Mouse (Mus musculus): Measurements from ENCODE around the gene Rcc1.
A peak's percentile ranks its signal among the peaks of the same experiment; 100 is the strongest.

The Rcc1 gene

DNA sequence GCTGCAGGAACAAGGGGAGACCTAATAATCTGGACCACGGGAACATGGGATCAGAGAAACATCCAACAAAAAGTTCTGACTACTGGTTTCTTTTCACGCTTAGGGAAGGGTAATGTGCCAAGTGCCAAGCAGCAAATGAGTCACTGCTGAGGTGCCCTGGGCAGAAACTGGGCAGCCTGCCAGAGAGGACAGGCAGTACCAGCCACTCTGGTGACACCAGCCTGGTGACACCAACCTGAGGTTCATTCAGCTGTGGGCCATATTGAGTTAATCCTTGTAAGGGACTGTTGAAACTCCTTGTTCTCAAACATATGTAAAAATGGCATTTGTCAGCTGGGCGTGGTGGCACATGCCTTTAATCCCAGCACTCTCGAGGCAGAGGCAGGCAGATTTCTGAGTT, 1.2 kb upstream of the Rcc1 start:
- DNase-seq = no peak

DNA sequence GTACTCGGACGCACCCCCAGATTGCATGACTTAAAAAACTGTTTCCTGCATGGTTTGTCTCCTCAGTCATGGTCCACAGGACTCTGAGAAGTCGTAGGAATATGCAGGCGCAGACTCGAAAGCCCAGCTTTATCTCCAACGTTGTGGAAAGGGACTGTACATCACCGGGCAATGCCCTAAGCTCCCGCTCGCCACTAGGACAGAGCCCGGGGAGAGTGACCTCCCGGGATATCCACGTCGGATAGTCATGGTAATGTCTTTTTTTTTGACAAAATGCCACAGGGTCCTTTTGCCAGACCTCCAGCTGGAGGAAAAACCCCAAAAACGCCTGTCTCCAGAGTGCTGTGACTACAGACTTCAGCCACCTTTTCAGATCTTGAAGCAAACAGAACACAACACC, 666 bp downstream of the Rcc1 start:
- DNase-seq = no peak

DNA sequence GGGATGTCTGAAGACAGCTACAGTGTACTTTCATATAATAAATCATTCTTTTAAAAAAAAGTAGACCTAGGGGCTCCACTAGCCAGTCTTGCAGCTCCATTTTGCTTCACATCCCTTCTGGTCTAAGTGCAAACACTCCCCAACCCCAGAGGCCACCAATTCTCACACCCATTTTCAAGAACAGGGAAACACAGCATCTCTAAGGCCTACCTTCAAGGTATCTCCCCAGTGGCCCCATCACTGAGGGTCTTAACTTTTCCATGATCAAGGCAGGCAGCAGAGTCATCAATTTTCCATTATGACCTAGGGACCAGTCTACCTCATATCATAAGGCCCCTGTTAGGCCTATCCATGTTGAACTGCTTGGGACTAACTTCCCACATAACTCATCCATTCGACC, 2.0 kb downstream of the Rcc1 start:
- DNase-seq = no peak

DNA sequence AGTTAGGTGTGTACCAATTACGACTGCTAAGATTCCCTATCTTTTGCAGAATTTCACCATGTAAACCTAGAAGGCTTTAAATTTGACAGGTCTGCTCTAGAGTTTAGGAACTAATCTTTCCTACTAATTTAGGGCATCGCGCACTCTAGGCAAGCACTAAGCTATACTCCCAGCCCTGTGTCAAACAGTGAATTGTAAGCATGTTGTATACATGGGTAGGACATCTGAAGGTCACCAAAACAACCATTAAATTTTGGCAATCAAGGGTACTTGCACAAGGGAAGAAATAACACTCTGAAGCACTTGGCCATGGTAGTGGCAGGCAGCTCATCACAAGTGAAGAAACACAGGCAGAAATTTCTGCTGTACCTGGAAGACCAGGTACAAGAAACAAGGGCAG, 2.6 kb downstream of the Rcc1 start:
- no peak for DNase-seq

DNA sequence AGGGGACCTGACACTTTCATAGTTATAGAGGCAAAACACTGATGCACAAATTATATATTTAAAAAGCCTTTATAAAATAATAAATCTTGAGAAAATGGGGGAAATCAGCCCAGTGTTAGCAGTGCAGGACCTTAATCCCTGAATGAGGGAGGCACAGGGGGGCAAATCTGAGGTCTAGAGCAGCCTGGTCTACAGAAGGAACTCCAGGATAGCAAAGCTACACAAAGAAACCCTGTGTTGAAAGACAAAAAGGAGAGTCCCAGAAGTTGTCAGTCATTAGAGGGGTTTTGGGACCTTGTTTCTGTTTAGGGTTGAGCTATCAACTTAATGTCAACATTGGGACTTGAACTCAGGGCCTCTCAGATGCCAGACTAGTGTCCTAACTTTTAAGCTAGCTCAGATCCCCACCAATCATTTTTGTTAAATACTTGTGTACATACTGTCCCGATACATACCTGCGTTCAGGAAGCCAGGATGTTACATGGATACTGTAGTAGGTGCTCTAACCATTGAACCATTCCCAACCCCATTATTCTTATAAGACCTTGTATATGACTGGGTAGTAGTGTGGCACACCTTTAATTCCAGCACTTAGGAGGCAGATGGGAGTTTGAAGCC, 3.2 kb downstream of the Rcc1 start:
- DNase-seq = no peak

DNA sequence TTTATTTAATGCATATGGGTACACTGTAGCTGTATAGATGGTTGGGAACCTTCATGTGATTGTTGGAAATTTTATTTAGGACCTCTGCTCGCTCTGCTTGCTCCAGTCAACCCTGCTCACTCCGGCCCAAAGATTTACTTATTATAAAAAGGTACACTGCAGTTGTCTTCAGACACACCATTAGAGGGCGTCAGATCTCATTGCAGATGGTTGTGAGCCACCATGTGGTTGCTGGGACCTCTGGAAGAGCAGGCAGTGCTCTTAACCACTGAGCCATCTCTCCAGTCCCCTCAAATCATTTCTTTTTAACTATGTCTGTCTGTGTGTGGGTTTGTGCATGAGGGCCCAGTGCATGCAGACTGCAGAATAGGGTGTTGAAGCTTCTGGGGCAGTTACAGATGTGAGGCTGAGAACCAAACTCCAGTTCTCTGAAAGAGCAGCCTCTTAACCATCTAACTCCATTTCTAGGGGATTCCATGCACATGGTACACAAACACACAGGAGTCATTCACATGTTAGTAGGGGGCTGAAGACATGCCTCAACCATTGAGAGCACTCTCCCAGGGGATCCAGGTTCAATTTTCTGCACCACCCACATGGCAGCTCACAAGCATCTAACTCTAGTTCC, 3.8 kb downstream of the Rcc1 start:
- no peak for DNase-seq

DNA sequence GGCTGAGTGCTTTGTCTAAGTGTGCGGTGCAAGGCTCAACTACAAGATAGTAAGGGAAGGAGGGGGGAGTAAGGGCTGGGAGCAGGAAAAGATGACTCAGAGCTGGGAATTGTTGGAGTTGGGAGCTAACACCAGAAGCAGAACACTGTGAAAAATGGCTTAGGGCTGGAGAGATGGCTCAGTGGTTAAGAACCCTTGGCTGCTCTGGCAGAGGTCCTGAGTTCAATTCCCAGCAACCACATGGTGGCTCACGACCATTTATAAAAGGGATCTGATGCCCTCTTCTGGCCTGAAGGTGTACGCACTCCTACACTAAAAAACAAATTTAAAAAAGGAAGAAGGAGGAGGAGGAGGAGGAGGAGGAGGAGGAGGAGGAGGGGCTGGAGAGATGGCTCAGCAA, 6.7 kb downstream of the Rcc1 start:
- no peak for DNase-seq

DNA sequence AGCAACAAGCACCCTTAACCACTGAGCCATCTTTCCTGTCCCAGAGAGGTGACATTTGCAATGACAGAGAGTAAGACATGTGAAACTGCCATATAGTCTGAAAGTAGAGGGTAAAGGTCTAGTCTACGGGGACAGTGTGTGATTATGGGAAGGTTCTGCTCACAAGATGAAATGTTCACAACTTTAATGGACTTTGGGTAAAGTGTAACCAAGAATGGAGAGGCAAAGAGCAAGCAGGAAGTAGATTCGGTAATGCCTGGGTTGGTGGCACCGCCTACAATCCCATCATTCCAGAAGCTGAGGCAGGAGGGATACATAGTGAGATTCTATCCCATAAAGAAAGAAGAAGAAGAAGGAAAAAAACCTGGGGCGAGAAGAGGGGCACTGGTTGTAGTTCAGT, 7.1 kb downstream of the Rcc1 start:
- DNase-seq = no peak

DNA sequence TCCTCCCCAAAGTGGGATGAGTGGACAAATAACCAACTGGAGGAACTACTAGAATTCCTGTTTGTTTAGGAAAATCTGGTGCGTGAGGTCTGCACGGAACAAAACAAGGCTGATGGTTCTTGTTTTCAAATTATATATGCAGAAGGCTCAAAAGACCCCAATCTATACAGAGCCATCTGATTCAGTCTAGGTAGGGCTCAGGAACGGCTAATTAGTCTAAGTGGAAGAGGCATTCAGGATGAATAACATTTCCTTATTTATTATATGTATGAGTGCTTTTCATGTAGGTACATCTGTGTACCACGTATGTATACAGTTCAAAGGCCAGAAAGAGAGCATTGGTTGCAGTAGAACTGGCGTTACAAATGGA, 7.6 kb downstream of the Rcc1 start:
- no peak for DNase-seq

DNA sequence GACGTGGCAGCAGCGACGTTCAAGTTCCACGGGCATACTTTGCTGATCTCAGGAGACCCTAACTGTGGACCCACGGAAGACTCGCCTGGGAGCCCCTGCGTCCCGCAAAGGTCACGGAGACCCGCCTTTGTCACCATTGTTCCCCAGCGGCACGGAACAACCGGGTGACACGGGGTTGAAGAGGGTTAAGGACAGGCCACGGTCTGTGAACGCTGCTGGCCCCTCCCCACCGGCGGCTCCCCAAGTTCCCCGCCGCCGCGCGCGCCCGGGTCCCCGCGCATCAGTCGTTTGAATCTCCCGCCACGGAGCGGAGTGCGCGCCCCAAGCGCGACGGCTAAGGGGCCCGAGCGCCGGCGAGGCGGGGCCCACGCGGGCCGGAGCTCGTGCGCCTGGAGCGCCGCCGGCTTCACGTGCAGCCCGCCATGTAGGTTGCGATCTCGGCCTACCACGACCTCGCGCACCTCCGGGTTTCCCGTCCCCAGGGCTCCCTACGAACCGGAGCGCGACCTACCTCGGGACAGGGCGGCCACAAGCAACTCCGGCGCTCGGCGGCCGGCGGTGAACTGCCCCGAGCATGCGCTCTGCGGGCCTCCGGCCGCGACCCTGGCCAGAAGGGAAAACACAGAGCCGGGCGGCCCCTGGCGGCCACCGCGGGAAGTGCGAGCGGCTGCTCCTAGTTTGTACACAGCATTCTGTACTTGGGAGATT, 8.1 kb downstream of the Rcc1 start:
- peak; percentile 92 for DNase-seq

DNA sequence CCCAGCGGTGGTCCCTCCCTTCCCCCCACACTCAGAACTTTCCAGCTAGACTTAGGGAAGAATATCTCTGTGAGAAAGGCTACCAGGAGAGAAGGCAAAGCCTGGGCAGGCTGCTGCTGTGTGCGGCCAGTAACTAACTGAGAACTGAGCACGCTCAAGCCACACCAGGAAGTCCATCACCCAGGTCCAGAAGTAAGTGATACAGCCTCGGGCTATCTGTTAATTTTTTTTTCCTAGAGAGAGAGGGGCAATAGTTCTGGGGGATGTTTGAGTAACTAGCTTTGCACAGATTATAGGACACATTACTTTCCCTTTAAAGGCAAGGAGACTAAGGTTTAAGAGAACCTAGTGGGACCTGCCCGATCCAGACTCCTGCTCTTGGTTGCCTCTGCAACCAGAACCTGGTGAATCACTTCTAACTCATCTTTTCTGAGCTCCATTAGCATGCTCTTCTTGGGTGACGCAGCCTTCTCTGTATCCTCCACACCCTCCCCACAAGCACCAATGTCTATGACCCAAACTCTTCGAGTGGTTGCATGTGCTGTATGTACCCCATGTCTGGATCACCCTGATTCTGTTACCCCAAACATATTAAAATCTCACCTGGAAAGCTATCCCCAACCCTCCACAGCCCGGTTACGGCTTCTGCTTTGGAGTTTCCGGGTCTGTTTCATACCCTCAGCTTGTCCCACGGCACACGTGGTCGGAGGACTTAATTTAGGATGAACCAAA, 8.8 kb downstream of the Rcc1 start:
- DNase-seq = peak; percentile 15

DNA sequence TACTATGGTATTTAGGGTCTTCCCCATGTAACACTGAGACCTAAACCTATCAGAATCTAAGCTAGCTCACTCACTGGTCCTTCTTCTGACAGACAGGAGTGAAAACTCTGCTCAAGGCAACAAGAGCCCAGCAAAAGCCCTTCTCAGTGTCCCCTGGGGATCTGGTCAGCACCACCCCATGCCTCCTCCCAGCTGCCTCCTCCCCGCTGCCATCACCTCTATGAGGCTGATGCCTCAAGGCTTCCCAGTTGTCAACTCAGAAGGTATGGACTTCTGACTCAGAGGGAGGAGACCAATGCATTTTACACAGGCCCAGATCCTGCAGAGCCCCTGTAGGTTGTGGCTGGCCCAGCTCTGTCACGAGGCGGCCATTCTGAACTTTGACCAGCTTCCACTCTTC, 12.0 kb downstream of the Rcc1 start:
- no peak for DNase-seq

DNA sequence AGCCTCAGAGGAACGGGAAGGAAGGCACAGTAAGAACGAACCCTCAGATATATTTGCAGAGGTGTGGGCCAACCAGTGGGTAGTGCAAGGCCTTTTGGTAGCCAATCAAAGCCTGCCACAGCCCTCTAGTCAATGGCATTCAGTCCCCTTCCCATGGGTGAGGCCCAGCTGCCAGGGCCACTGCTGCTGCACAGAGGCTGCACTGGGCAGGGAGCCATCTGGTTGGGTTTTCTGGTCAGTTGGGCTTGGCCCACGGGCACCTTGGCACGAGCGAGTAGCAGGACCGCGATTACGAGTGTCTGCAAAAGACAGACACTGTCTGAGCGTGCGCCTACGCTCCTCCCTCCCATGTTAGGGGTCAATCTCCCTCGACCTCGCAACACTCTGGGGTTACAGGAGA, 14.5 kb downstream of the Rcc1 start:
- DNase-seq = peak; percentile 39

DNA sequence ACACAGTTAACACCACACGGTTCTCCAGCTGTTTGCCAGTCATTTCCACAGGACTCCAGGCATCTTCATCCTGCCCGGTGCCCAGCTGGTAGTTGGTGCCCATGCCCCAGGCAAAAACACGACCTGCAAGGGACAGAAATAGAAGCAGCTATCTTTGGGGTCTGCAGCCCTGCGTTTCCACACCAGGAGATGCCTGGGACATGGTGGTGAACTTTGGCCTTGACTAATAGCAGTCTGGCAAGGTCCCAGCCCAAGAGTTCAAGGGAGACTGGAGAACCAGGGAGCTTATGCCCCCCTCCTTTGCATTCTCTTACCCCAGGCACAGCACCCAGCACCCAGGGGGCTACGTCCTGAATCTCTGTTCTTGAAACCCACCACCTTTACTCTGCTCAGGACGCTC, 20.5 kb downstream of the Rcc1 start:
- DNase-seq = no peak

DNA sequence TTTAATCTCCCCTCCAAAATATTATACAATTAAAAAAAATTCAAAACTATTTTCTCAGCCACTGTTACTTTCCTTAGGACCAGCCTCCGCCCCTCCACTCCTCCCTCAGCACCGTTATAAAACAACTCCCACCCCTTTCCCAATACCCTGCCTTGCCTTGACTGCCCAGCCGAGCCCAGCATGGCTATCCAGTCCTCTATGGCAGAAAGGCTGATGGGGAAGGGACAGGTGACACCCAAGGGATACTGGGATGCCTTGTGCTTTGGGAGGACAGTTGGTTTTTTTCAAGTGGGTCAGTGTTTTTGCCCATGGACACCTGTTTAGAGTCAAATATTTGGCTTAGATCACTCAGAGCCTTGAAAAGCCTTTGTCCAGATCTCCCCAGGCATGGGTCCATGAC, 21.4 kb downstream of the Rcc1 start:
- no peak for DNase-seq

DNA sequence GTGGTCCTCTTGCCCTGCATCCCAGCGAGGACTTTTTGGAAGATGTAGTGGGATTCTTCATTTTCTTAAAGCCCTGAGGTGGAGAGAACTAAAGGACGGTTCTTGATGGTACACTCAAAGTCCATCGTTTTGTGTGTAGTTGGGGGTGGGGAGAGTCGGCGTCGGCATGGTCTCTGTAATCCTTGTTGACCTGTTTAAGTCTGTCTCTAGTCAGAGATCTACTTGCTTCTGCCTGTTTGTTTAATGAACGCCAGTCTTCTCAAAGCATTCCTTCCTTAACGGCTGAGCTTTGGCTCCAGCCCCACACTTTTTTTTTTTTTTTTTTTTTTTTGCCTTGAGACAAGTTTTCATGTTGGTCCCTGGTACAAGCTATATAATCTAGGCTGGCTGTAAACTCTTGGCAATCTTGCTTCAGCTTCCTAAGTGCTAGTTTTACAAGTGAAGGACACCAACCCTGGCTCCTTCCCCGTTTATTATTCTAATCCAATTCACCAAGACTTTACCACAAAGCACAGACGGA, 23.5 kb downstream of the Rcc1 start:
- no peak for DNase-seq

DNA sequence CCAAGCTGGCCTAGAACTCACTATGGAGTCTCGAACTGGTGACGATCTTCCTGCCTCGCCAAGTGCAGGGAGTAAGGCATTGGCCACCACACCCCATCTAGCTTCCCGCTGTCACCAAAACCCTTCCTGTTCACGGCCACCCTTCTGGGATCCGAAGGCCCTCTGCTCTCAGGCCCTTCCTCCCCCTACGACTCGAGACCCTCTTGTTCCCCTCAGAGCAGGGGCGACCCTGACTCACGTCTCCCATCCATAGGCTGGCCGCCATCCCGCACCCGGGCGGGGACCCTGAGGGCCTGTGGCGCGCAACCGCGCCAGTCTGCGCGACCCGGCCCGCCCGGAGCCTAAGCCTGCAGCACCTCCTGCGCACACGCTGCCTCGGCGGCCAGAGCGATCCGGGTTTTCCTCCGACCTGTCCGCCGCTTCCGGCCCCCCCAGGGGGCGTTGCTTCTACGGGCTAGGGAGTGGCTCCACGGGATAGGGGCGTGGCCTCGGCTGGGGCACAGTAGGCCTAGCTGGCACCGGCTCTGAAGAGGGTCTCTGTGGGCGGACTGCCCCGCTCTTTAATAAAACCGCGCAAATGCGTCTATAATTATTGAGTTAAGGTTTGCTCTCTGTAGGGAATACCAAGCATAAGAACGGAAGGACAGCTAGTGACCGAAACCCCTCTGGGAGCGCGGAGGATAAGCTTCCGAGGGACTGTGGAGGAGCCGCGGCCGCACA, 24.1 kb downstream of the Rcc1 start, which contains the start of gene Trnau1ap:
TSS of gene Trnau1ap (minus strand) at position 424 of the 720 bp plus-strand sequence.
- peak; percentile 92 for DNase-seq

DNA sequence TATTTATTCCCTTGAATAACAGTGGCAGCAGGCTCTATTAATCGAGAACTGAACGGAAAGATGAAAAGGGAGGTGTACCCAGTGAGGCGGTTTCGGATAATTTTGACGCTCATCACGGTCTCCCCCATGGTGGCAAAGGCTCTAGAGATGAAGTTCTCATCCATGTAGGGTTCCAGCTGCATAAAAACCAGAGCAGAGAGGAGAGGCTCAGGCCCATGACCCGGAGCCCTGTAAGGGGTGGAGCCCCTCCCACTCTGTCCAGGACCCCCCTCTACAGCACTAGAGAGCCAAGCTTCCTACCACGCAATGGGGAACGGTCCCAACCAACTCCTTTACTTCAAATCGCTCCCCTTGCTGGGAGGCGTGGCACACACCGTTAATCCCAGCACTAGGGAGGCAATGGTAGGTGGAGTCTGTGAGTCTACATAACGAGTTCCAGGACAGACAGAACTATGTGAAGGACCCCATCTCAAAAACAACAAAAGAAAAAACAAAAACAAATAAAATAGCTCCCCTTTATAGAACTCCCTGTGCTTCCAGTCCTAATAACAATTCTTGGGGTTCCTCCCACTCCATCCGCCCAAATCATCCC, 24.9 kb downstream of the Rcc1 start:
- DNase-seq = no peak

DNA sequence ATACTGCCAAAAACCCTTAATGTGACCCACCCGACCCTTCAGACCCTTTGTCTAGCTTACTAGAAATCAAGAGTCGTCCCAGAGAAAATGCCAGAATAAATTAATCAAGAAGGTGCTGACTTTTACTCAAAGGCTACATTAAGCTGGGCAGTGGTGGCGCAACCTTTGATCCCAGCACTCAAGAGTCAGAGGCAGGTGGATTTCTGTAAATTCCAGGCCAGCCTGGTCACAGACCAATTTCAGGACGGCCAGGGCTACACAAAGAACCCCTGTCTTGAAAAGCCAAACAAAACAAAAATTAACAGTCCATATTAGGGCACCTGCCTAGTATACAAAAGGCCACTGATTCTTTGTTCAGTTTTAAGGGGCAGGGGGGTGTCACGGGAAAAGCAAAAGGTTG, 26.9 kb downstream of the Rcc1 start:
- DNase-seq = no peak

DNA sequence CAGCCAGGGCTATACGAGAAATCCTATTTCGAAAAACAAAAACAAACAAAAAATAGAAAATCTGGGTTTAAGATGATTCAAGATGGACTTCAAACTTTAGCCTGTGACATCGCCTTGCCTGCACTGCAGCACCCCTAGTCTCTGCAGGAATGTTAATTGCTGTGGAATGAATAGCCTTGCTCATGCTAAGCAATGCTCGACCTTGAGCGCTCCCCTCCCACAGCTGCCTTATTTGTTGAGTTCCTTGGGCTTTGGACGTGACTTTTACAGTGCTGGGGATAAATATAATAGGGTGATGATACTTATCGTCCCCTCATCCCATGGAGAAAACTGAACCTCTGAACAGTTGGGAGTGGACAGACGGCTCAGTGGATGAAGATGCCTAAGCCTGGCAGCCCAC, 37.7 kb downstream of the Rcc1 start:
- DNase-seq = no peak

DNA sequence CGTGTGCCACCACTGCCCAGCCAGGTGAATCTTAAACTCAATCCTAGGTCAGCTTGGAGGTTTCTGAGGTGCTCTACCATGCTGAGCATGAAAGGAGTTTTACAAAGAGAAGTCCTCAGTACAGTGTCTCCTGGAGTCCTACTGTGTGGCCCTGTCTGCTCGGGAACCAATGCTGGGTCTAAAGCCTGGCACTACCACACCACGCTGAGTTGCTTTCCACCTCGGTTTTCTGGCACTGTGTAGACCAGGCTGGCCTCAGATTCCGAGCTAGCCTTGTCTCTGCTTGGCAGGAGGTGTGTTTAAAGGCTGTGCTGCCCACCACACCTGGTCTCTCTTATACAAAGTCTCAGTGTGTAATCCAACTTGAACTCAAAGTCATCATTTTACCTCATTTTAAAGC, 40.8 kb downstream of the Rcc1 start:
- no peak for DNase-seq

DNA sequence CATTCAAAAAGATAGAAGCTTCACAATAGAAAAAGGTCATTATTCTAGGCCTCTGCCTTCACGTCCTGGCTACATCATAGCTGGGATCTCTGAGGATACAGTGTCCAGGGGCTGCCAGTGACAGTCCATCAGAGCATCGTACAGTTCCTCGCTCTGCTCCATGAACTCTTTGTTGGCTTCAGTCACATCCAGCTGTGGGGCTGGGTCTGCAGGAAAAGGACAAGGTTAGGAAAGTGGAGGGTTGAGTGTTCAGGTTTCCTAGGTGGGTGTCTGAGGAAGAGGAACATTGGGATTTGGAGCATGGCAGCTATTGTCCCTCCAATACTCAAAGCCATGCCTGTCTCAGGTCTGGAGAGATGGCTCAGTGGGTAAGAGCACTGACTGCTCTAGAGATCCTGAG, 41.6 kb downstream of the Rcc1 start:
- no peak for DNase-seq

DNA sequence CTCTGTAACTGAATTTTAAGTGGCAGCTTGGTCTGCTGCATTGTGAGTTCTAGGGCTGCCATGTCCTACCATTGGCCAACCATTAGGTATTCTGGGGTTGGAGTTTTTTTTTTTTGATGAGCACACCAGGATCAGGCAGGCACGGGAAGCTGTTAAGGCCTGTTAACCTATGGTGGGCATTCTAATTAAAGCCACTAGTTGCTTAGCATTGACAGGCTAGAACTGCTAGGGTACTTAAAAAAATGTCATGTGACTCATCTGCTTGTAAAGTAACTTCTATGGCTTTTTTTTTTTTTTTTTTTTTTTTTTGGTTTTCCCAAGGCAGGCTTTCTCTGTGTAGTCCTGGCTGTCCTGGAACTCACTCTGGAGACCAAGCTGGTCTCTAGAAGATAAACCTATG, 42.2 kb downstream of the Rcc1 start:
- DNase-seq = no peak

Measured in right cerebral cortex, adult 18-20 months (tissue).